8 mouse cellular contexts compared by ENCODE assay signal in the genomic region with DNA sequence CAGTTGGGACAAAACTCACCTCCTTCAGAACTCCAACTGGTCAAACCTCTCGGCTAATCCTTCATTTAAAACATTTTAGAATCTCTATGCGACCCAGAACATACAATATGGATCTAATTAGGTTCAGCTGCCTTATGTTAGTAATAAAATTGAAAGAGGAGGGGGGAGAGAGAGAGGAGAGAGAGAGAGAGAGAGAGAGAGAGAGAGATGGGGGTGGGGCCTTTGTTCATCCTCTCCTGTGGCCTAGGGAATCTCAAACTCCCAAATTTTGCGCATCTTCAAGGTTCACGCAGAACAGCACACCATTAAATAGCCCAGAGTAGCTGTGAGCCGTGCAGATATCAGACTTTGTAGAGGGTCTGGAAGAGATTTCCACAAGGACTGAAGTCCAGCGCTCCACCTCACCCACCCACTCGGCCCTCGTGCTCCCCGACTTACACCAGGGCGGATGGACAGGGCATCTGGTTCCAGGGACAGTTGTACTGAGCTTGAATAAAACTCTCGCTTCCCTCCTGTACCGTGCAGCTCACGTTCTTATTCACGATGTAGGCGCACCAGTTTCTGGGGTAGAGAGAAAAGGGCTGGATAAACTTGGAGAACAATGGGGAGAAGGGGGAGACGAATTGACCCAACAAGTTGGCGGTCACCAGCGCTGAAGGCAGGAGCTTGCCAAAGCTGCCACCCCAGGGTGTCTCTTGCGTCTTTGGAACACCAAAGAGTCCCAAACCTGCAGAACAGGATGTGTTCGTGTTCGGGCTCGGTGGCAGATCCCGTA. TPM values are rescaled to one million over a fixed set of nuclear protein-coding genes. Genes with fewer than 3 reads are reported as not detected.
DNase-seq lines count a peak whose midpoint lies in the region; ATAC-seq and TF ChIP-seq lines count a peak whose summit lies in the region.

No protein-coding gene starts in this region.

- no peak overlapping the region for H3K27ac ChIP-seq in left cerebral cortex, adult 2 months
- peak overlapping the region; percentile 62; the same call in 1 of the 2 replicates for H3K27ac ChIP-seq in heart, embryonic 13.5 days (replicated peaks)
- no peak overlapping the region for H3K27ac ChIP-seq in liver, embryonic 14.5 days
- no peak overlapping the region for H3K27ac ChIP-seq in small intestine, adult 2 months (ENCODE audit: insufficient read depth, low read depth, low read length)

- peaks cover 43% of the 10 kb centered on the region for H3K4me1 ChIP-seq in heart, embryonic 13.5 days
- peaks cover 10 to 17% of the 10 kb centered on the region in 2 experiments for H3K4me1 ChIP-seq in liver, embryonic 14.5 days (replicated peaks; ENCODE audit: control insufficient read depth in 2 of 2, insufficient read depth in 2 of 2, low read length in 1 of 2)
- no peaks in the 10 kb centered on the region; the same call in 1 of the 2 replicates for H3K4me1 ChIP-seq in small intestine, adult 2 months (ENCODE audit: control insufficient read depth, insufficient read depth, insufficient read length, low read length)

- no peaks in the 10 kb centered on the region for H3K9me3 ChIP-seq in heart, embryonic 13.5 days
- no peaks in the 10 kb centered on the region for H3K9me3 ChIP-seq in liver, embryonic 14.5 days (ENCODE audit: control insufficient read depth, low read length)

- H3K4me2 ChIP-seq in heart, embryonic 13.5 days, result peak overlapping the region; percentile 96
- H3K4me2 ChIP-seq in liver, embryonic 14.5 days (ENCODE audit: low read depth), result peak overlapping the region; percentile 100

- intact Hi-C loops in left cerebral cortex, adult 2 months (cut with DNase I), result loop anchor here (5.0 kb wide), 1 partner anchor 53 kb away; no protein-coding TSS in a partner anchor
- intact Hi-C loops in left cerebral cortex, postnatal 25 days (cut with DNase I), result no loop called here
- intact Hi-C loops in gastrocnemius, postnatal 36 days (cut with DNase I), result no loop called here

- peak; percentile 12; the same call in 1 of the 2 replicates for ATAC-seq in common myeloid progenitor, adult 5-6 weeks (replicated peaks; ENCODE audit: low read depth, poor library complexity, severe bottlenecking)
- ATAC-seq in heart, embryonic 13.5 days (ENCODE audit: extremely low read depth, insufficient number of reproducible peaks, low FRiP score, low TSS enrichment), result no peak
- ATAC-seq in liver, embryonic 14.5 days (ENCODE audit: insufficient read depth), result peak; percentile 25

- TF ChIP-seq CTCF in left cerebral cortex, adult 2 months (IDR thresholded peaks at IDR 0.05), result no peak
- 0 out of 2 replicates have a peak, but pooled peaks have one; percentile 5 for TF ChIP-seq CTCF in liver, embryonic 14.5 days (IDR thresholded peaks at IDR 0.05; ENCODE audit: low read depth)
- TF ChIP-seq CTCF in small intestine, adult 2 months (IDR thresholded peaks at IDR 0.05; ENCODE audit: extremely low read depth, insufficient read length, insufficient replicate concordance, low read depth, low read length), result no peak

- no peaks in the 10 kb centered on the region for H3K36me3 ChIP-seq in heart, embryonic 13.5 days
- H3K36me3 ChIP-seq in liver, embryonic 14.5 days (replicated peaks; ENCODE audit: control insufficient read depth, insufficient read depth, low read depth), result no peaks in the 10 kb centered on the region; the same call in 1 of the 2 replicates
- H3K36me3 ChIP-seq in small intestine, adult 2 months (ENCODE audit: control insufficient read depth, insufficient read depth, low read length), result no peaks in the 10 kb centered on the region

- WGBS in heart, embryonic 13.5 days, result 5% methylated on average over 23 of the region's 23 CpGs
- 11% methylated on average over 23 of the region's 23 CpGs for WGBS in liver, embryonic 14.5 days (ENCODE audit: insufficient replicate concordance)
- 15% methylated on average over 23 of the region's 23 CpGs for WGBS in small intestine, adult 2 months

- TF ChIP-seq POLR2A in small intestine, adult 2 months (IDR thresholded peaks at IDR 0.05; ENCODE audit: low read depth, low read length), result no peak

- peak overlapping the region; percentile 90 for H3K9ac ChIP-seq in heart, embryonic 13.5 days
- peak overlapping the region; percentile 86 for H3K9ac ChIP-seq in liver, embryonic 14.5 days (replicated peaks)

- no peak for DNase-seq in left cerebral cortex, adult 2 months (ENCODE audit: extremely low spot score in 1 of 2, low spot score in 2 of 2)
- no peak for DNase-seq in left cerebral cortex, adult 9 months (ENCODE audit: low spot score in 2 of 2)
- no peak for DNase-seq in liver, embryonic 14.5 days (ENCODE audit: low read depth in 3 of 3, low spot score in 3 of 3)
- DNase-seq in left cerebral cortex, postnatal 25 days (ENCODE audit: low spot score in 2 of 2), result no peak
- no peak for DNase-seq in gastrocnemius, postnatal 36 days

- no peak for TF ChIP-seq EP300 in liver, embryonic 14.5 days (IDR thresholded peaks at IDR 0.05; ENCODE audit: low read depth)

- H3K4me3 ChIP-seq in left cerebral cortex, adult 2 months, result peak overlapping the region; percentile 46
- peak overlapping the region; percentile 80 for H3K4me3 ChIP-seq in heart, embryonic 13.5 days
- H3K4me3 ChIP-seq in liver, embryonic 14.5 days (ENCODE audit: insufficient read depth in 1 of 2, low read depth in 2 of 2, low read length in 2 of 2), result peak overlapping the region; percentile 80 to 87
- peak overlapping the region; percentile 55 for H3K4me3 ChIP-seq in small intestine, adult 2 months (ENCODE audit: low read depth, low read length)

- H3K27me3 ChIP-seq in heart, embryonic 13.5 days (replicated peaks), result peaks cover 35% of the 10 kb centered on the region
- H3K27me3 ChIP-seq in liver, embryonic 14.5 days (ENCODE audit: control insufficient read depth, insufficient read depth, low read length), result no peaks in the 10 kb centered on the region; the same call in 1 of the 2 replicates
- H3K27me3 ChIP-seq in small intestine, adult 2 months (ENCODE audit: control insufficient read depth, insufficient read depth, low read length), result peaks cover 19% of the 10 kb centered on the region

RNA-seq across cellular contexts. Expression of gene Emilin2, which starts 1.9 kb away (rescaled TPM):
- 1 to 10 TPM; 1.7 to 2.0 TPM for total RNA-seq in left cerebral cortex, adult 2 months (2021)
- total RNA-seq in common myeloid progenitor, adult 5-6 weeks (2017), result 36.8 and 41.2 TPM in 2 replicates
- 47.4 and 51.7 TPM in 2 replicates for polyA plus RNA-seq in heart, embryonic 13.5 days (2015; fragmentation: Nextera tagmentation; extraction: Ambion mirVana)
- 13.2 and 17.3 TPM in 2 replicates for polyA plus RNA-seq in liver, embryonic 14.5 days (2012; rRNA removed)
- 24.1 and 27.5 TPM in 2 replicates for polyA plus RNA-seq in liver, embryonic 14.5 days (2014; fragmentation: Nextera tagmentation; extraction: Ambion mirVana)
- polyA plus RNA-seq in small intestine, adult 2 months (2012; rRNA removed), result 0.85 and 2.7 TPM in 2 replicates
- total RNA-seq in left cerebral cortex, postnatal 25 days (2021), result 1 to 10 TPM; 1.9 to 2.5 TPM
- 1 to 10 TPM; 6.6 to 6.7 TPM for total RNA-seq in gastrocnemius, postnatal 36 days (2021)
